Mouse (Mus musculus): Measurements from ENCODE around the gene Mgat5.

The Mgat5 gene

GRCm38 (mm10) chr1:127306024-127306771 lies 101.4 kb downstream of the Mgat5 start:
- no peak for DNase-seq (ENCODE audit: low spot score in 2 of 2)

GRCm38 (mm10) chr1:127307361-127307760 lies 102.5 kb downstream of the Mgat5 start:
- DNase-seq (ENCODE audit: low spot score in 2 of 2) = no peak

DNA sequence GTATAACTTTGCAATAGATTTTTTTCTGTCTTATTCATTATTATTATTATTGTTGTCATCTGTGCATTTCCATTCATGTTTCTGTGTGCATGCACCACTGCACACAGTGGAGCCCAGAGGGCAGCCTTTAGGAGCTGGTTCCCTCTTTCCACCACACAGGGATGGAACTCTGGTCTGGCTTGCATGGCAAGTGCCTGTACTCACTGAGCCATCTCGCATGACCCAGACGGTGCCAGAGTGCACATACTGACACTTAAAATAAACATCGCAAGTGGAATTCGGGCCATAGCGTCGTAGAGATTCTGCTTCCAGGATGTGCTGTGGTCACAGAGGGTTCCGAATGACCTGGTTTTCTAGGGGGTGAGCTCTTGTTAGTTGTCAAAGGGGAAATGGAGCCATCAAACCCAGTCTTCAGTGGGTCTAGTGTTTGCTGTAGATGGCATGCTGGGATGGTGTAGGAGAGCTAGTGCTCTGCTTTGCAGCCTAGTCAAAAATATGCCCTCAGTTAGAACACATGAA lies 103.5 kb downstream of the Mgat5 start:
- no peak for DNase-seq (ENCODE audit: low spot score in 2 of 2)

DNA sequence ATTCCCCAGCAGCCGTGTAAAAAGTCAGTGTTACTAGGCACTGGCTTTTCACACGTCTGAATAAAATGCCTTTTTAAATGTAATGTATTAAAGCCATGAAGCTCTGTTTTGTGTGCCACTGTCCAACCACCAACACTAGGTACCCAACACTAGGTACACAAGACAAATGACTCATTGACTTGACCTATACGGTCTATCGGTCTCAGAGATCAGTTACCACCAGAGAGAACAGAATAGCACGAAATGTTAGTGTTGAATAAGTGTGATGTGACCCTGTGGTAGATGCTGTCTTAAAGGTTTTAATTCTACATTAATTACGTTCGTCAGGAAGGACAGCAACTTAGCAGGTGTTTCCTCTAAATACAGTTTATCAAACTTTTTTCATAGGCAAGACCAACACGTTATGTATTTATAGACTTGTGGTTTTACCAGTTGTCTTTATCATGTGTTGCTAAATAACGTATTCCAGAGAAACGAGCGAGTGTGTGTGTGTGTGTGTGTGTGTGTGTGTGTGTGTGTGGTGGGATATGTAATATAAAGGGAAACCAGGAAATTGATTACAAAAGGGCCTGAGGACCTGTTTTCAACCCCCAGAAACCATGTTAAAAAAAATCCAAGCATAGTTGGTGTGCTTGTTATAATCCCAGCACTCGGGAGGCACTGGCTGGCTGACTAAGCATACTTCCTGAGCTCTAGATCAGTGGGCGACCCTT lies 104.3 kb downstream of the Mgat5 start:
- no peak for DNase-seq (ENCODE audit: low spot score in 2 of 2)

DNA sequence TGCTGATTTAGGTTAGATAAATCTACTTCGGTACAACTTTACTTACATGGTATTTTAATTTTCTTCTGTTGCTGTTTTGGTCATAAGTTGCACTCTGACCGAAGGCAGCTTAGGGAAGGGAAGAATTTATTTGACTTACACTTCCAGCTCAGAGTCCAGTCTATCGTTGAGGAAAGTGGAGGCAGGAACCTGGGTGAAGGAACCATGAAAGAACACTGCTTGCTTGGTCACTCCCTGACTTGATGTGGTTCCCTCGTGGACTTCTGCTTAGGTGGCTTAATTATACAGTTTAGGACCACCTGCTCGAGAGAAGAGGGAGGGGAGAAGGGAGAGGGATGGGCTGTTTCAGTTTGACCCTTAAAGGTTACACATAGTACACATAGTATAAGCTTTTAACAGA lies 105.2 kb downstream of the Mgat5 start:
- DNase-seq (ENCODE audit: low spot score in 2 of 2) = no peak

DNA sequence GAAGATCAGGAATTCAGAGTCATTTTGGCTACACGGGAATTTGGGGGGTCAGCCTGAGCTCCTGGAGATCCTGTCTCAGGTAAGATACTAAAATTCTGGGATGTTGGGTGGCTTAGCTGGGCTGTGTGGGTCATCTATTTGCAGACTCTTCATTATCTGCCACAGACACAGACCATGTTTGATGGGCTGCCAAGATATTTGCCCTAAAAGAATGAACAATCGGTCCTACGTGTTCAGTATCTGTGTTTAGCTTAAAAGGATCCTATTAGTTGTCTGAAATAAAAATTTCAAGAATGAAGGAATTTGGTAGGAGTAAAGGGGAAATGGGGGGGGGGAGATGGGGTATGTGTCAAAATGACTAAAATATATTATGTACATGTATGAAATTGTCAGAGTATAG lies 105.9 kb downstream of the Mgat5 start:
- DNase-seq (ENCODE audit: low spot score in 2 of 2) = no peak

GRCm38 (mm10) chr1:127313652-127314350 lies 109.0 kb downstream of the Mgat5 start:
- no peak for DNase-seq (ENCODE audit: low spot score in 2 of 2)

GRCm38 (mm10) chr1:127315763-127316627 lies 111.2 kb downstream of the Mgat5 start:
- DNase-seq (ENCODE audit: low spot score in 2 of 2) = no peak

DNA sequence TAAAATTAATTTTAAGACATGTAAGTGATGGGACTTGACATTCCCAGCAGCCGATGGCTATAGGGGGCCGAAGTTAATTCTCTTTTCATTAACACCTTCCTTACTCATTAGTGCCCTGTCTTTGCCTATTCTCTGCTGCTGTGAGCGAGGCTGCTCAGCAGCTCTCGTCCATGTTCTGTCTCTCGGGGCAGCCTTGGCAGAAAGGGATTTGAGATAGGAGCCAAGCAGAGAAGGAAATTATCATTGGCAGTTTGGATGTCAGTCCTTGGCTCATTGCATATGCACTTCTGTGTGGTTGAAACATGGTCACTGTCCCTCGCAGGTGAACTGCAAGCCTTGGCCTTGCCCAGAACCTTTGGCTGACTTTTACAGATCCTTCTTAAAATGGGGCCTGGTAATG lies 111.8 kb downstream of the Mgat5 start:
- no peak for DNase-seq (ENCODE audit: low spot score in 2 of 2)

DNA sequence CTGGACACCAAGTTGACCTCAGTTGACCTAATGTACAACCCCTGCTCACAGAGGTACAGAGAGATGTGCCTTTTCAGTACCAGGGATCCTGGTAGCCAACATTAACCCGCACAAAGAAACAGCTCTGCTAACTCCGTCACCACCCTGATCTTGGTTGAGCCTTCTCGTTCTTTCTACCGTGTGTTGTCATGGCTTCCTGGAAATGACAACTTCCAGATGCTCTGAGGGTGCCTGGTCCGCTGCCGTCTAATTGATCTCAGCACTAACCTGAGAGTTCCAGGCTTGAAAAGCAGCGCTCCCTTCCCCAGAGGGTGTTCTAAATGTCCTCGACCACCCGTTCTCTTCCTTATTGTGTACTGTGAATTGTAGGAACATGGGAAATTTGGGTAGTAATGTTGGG lies 112.7 kb downstream of the Mgat5 start:
- DNase-seq (ENCODE audit: low spot score in 2 of 2) = no peak

GRCm38 (mm10) chr1:127318486-127318885 lies 113.7 kb downstream of the Mgat5 start:
- DNase-seq (ENCODE audit: low spot score in 2 of 2) = no peak

DNA sequence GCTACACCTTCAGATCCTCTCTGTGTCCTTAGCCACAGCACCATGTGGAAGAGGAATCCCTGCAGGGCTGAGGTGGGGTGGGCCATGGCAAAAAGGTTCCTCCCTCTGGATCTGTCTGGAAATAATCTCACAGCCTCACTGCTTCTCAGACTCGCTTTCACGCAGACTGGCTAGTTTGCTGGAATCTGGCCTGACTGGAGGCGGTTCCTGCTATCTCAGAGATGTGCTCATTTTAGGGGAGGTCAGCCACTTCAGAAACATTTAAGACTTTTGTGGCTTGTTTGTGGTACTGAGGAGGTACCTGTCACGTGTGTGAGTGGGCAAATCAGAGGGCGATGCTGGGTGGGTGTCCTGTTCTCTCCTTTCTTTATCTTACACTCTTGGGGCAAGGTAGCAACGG lies 115.0 kb downstream of the Mgat5 start:
- DNase-seq (ENCODE audit: low spot score in 2 of 2) = no peak

- DNase-seq (ENCODE audit: low spot score in 2 of 2) = no peak
Measured at GRCm38 (mm10) chr1:127320956-127321355, 116.1 kb downstream of the Mgat5 start.

- no peak for DNase-seq (ENCODE audit: low spot score in 2 of 2)
Measured at GRCm38 (mm10) chr1:127321638-127322037, 116.8 kb downstream of the Mgat5 start.

- no peak for DNase-seq (ENCODE audit: low spot score in 2 of 2)
Measured at GRCm38 (mm10) chr1:127322169-127322805, 117.5 kb downstream of the Mgat5 start.

DNA sequence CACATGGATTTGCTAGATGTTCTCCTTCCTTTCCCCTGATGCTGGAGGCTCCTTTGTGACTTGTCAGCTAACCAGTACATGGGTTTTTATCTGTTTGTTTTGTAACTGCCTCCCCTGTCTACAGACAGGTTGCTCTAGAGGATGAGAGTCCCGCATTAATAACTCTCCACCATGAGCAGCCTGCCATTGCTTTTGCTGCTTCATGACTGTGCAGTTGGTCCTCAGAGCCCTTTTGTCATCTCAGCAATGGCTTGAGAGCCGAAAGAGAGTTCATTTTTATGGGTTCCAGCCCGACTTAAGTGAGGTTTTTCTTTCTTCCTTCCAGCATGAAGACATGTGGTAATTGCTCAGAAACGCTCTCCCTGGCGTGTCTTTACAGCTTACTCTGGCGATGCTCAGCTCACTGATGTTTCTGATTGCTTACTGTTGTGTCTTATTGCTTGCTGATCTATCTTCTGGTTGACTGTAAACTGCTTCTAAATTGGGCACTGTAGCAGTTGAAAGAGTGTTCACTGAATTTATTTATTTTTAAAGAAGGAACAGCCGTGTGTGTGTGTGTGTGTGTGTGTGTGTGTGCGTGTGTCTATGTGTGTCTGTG lies 120.9 kb downstream of the Mgat5 start:
- no peak for DNase-seq (ENCODE audit: low spot score in 2 of 2)

GRCm38 (mm10) chr1:127327773-127328172 lies 123.0 kb downstream of the Mgat5 start:
- DNase-seq (ENCODE audit: low spot score in 2 of 2) = no peak

- DNase-seq (ENCODE audit: low spot score in 2 of 2) = no peak
Measured at GRCm38 (mm10) chr1:127328354-127328875, 123.6 kb downstream of the Mgat5 start.

GRCm38 (mm10) chr1:127329810-127330209 lies 125.0 kb downstream of the Mgat5 start:
- DNase-seq (ENCODE audit: low spot score in 2 of 2) = no peak

- no peak for DNase-seq (ENCODE audit: low spot score in 2 of 2)
Measured at GRCm38 (mm10) chr1:127337740-127338139, 132.9 kb downstream of the Mgat5 start.

Measured in urinary bladder, postnatal 4 days (tissue).